Mouse (Mus musculus) erythroblast, embryonic 14.5 days (primary cell): ENCODE measurements around the gene Cdpf1. TPM values are rescaled to one million over a fixed set of nuclear protein-coding genes. Genes with fewer than 3 reads are reported as not detected.
A peak's percentile ranks its signal among the peaks of the same experiment; 100 is the strongest.

ENCODE experiments used
- H3K27me3 ChIP-seq: 2 replicates; pipeline ENCODE4 v1.6.1; 2012; ENCODE audit warnings: inconsistent platforms; ENCODE audit not compliant: control insufficient read depth
- H3K36me3 ChIP-seq: 2 replicates; pipeline ENCODE4 v1.6.1; 2012; ENCODE audit warnings: mild to moderate bottlenecking, inconsistent platforms; ENCODE audit not compliant: control insufficient read depth
- H3K4me1 ChIP-seq: 2 replicates; pipeline ENCODE4 v1.6.1; 2012; ENCODE audit warnings: inconsistent platforms; ENCODE audit not compliant: control insufficient read depth
- H3K4me3 ChIP-seq: replicated peaks from 2 replicates; pipeline ENCODE3; 2012; ENCODE audit warnings: moderate library complexity, mild to moderate bottlenecking, inconsistent platforms
- H3K9me3 ChIP-seq: 2 replicates; pipeline ENCODE4 v1.6.1; 2012; ENCODE audit warnings: low read length, inconsistent platforms, mixed read lengths; ENCODE audit not compliant: control insufficient read depth
- GATA1 ChIP-seq: IDR thresholded peaks from 2 replicates; pipeline ENCODE4 v1.6.1; 2012; ENCODE audit warnings: low read length, inconsistent platforms, mixed read lengths
- TAL1 ChIP-seq: IDR thresholded peaks from 3 replicates; pipeline ENCODE4 v1.6.1; 2012; ENCODE audit warnings: low read length, inconsistent platforms, mixed read lengths
- polyA plus RNA-seq: library from polyadenylated mRNA; stranded (reverse); fragments of >175 nt; gene quantifications from 2 replicates; pipeline ENCODE4 v1.2.3, GENCODE M21; 2012

Gene Cdpf1
- 1.8 and 4.8 TPM in 2 replicates for polyA plus RNA-seq

DNA sequence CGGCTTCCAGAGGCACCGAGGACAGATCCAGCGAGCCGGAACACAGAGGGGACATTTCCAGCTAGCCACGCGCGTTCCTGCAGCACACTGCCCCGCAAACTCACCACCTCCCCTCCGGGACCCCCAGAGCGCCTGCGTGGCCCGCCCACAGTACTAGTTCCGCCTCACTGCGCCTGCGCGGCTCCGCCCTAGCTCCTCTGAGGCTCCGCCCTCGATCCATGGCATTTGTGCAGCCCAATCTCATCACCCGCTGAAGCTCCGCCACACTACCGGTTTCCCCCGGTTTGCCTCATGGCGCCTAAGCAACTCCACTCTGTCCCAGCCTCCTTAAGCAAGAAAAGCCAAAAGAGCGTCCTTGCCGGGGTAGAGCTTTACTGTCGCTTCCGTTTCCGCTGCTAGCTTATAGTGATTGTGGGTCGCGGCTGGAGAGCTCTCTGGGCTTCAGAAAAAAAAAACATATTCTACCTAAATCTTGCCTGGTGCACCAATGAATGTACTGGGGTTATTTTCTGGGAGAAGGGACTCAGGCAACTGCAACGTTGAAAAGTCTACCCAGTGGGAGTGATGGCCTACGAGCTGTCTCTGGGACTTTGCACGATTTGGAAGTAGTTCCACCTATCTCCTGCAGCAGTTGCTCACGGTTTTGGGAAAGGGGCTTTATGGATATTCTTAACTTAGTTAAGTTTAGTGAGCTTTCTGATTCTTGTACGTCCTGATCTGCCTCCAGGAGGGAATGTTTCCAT is at the start of gene Cdpf1:
Gene Cdpf1, minus strand, starts transcription at position 163 of the 743 bp plus-strand sequence.
- Histone ChIP-seq H3K4me3 (peak within 1 kb of the TSS; percentile 82), H3K36me3 (peaks cover 18% of the 10 kb centered on the region)
- TF ChIP-seq TAL1: no peak
- no peak for TF ChIP-seq GATA1

DNA sequence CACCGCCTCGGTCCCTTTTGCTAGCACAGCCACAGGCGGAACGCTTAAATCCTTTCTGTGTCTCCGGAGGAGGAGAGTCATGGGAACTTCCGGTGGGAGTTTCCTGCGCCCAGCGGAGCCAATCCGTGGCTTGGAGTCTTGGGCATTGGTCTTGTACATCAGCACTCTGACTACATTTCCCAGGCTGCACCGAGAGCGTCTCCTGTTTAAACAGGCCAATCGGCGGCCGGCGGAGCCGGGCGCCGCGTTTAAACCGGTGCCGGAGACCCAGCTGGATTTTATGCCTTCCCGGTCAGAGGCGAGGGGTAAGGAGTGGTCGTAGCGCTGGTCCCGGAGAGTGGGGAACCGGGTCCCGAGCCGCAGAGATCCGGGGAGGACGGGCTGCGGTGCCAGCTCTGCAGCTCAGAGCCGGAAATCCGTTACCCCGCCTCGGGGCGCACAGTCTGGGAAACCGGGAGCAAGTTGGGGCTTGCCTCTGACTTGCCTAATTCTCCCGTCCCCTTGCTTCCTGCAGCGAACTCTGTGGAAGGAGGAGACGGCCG is 48.1 kb upstream of the Cdpf1 start, which contains the start of gene Gtse1:
Gene Gtse1, plus strand, starts transcription at position 256 of the 542 bp plus-strand sequence.
- H3K4me3 ChIP-seq: peak within 1 kb of the TSS; percentile 92
- H3K27me3 ChIP-seq: no peaks in the 10 kb centered on the region
- TF ChIP-seq TAL1: no peak
- TF ChIP-seq GATA1: no peak
- H3K9me3 ChIP-seq: no peaks in the 10 kb centered on the region
- H3K36me3 ChIP-seq: peaks cover 41% of the 10 kb centered on the region
- H3K4me1 ChIP-seq: peaks cover 35% of the 10 kb centered on the region

More for the DNA sequence above, at the start of gene Cdpf1:
- peaks cover 44% of the 10 kb centered on the region for H3K4me1 ChIP-seq
- H3K27me3 ChIP-seq: no peaks in the 10 kb centered on the region; the same call in 1 of the 2 replicates
- peaks cover 20% of the 10 kb centered on the region for H3K9me3 ChIP-seq

DNA sequence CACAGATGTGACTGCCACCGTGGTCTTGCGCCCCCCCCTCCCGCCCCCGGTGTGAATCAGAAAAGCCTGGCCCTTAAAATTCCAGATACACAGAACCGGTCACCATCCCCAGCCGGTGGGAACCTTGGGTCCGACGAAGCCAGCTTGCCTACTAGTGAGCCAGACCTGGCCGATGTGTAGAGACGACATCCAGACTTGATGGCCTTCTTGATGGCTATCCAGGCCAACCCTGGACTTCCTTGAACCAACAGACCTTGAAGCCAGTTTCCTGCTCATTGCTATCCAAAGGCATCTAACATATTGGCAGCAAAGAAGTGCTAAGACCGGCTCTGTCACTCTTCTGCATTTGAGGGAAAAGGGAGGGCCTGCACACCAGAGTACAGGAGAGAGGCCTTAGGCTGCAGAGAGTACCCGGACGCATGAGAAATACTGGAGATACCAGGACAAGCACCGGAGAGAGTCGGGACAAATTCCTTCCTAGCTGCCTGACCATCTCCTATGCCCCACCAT is 47.5 kb upstream of the Cdpf1 start:
- Histone ChIP-seq H3K4me1 (peaks cover 35% of the 10 kb centered on the region), H3K36me3 (peaks cover 36% of the 10 kb centered on the region), H3K9me3 (no peaks in the 10 kb centered on the region), H3K27me3 (no peaks in the 10 kb centered on the region), H3K4me3 (peak overlapping the region; percentile 92)
- TF ChIP-seq TAL1 (no peak), GATA1 (no peak)

DNA sequence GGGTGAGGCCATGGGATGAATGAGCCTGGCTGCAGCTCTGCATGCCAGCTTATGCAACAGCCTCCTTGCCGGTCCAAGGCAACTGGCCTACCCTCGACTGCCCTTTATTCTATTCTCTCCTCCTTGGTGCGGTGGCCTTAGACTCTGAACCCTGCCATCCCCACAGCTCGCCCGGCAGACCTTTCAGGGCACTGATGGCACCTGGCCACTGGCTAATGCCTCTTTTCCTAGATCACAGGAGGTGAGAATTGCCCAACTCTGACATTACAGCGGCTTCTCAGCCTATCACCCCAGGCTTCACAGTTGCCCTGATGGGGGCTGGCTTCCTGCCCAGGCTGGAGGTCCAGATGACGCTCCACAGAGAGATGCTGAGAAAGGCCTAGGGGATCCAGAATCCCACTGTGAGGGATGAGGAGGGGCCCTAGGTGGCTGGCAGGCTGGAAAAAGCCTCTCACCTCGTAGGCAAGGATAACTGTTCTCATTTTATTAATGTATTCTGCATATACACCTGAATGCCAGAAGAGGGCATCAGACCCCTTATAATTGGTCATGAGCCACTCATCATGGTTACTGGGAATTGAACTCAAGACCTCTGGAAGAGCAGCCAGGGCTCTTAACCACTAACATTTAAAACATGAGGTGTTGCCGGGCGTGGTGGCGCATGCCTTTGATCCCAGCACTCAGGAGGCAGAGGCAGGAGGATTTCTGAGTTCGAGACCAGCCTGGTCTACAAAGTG is 40.3 kb upstream of the Cdpf1 start:
- H3K4me3 ChIP-seq: no peak overlapping the region
- no peaks in the 10 kb centered on the region for H3K27me3 ChIP-seq
- H3K36me3 ChIP-seq: peaks cover 9% of the 10 kb centered on the region
- H3K9me3 ChIP-seq: no peaks in the 10 kb centered on the region
- H3K4me1 ChIP-seq: peaks cover 4% of the 10 kb centered on the region
- TF ChIP-seq GATA1 (no peak), TAL1 (no peak)

DNA sequence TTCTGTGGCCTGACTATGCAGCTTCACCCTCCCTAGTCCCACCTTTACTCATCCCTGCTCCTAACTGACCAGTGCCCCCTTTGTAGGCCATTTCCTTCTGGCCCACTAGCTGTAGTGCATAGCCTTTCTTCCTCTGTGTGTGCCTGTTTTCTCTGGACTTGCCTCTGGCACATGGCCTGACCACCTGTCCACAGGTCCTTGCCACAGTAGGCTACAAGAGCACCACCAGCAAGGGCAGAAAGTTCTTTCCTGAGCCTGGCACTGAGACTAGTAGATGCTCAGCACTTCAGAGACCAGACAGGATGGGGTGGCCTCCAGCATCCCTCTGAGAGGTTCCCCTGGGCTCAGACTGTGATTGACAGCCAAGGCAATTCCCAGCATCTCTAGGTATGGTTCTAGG is 33.6 kb upstream of the Cdpf1 start:
- no peak for TF ChIP-seq TAL1
- no peak for TF ChIP-seq GATA1
- no peak overlapping the region for H3K4me3 ChIP-seq
- no peaks in the 10 kb centered on the region for H3K27me3 ChIP-seq
- peaks cover 17% of the 10 kb centered on the region; the same call in 1 of the 2 replicates for H3K36me3 ChIP-seq
- no peaks in the 10 kb centered on the region for H3K9me3 ChIP-seq
- peaks cover 21% of the 10 kb centered on the region for H3K4me1 ChIP-seq

DNA sequence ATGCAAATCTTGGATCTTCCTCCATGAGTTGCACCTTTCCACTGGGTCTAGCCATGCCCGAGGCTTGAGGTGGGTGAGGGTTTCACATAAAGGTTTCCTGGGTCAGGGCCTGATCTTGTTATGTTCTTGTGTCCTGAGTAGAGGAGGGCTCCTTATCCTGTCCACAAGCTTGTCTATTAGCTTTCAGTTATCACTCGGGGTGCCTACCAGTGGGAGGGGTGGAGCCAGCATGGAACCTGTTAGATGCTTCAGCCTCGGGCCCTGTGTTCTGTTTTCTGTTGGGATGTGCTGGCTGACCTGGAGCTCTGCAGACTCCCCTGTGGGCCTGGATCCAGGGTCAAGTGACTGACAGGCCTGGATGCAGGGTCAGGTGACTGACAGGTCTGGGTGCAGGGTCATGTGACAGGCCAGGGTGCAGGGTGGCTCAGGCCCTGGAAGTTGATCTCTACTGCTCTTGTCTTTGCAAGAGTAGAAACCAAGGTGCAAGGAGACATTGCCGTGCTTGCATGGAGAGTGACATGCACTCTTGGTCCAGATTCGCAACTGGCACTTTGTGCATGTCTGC is 30.4 kb upstream of the Cdpf1 start:
- Histone ChIP-seq H3K4me1 (peaks cover 21% of the 10 kb centered on the region), H3K4me3 (no peak overlapping the region), H3K9me3 (no peaks in the 10 kb centered on the region), H3K36me3 (peaks cover 17% of the 10 kb centered on the region; the same call in 1 of the 2 replicates), H3K27me3 (no peaks in the 10 kb centered on the region)
- TF ChIP-seq TAL1: no peak
- TF ChIP-seq GATA1: no peak

DNA sequence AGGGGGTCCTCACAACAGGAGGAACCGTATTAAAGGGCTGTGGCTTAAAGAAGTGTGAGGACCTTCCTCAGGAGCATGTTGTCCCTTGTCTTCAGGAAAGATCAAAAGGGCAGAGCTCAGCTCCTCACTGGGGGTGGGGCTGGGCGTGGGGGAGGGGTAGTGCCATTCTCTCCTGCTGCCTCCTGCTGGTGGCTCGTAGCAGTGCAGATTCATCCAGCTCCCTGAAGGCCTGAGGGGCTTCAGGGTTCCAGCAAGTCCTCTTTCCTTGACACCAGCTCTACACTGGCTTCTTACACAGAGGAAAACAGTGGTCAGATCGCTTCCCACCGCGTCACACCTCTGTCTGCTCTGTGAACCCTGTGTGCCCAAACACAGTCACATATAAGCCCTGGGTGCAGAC is 29.5 kb upstream of the Cdpf1 start:
- Histone ChIP-seq H3K36me3 (peaks cover 15% of the 10 kb centered on the region; the same call in 1 of the 2 replicates), H3K9me3 (no peaks in the 10 kb centered on the region), H3K4me1 (peaks cover 22% of the 10 kb centered on the region), H3K4me3 (no peak overlapping the region), H3K27me3 (no peaks in the 10 kb centered on the region)
- TF ChIP-seq TAL1 (no peak), GATA1 (no peak)

DNA sequence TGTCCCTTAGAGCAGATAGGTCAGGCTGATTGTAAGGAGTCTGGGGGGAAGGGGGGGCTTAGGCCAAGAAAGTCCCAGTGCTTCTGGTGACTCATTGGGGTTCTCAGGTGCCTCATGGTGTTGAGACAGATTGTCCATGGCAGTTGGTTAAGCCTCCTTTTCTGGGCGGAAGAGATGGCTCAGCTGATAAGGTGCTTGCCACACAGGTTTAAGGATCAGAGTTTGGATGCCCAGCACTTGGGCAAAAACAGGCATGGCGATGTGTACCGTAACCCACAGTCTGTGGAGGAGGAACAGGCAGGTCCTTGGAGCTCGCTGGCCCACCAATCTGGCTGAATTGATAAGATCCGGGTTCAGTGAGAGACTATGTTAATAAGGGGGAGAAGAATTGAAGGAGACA is 25.4 kb upstream of the Cdpf1 start:
- Histone ChIP-seq H3K9me3 (no peaks in the 10 kb centered on the region), H3K27me3 (no peaks in the 10 kb centered on the region), H3K4me1 (peaks cover 30% of the 10 kb centered on the region), H3K36me3 (peaks cover 2% of the 10 kb centered on the region; the same call in 1 of the 2 replicates), H3K4me3 (no peak overlapping the region)
- no peak for TF ChIP-seq GATA1
- TF ChIP-seq TAL1: no peak
